Mouse (Mus musculus) embryonic fibroblast, embryonic 13.5 days (primary cell): ENCODE measurements around the gene 4933424G06Rik.

Source experiments
- CTCF ChIP-seq: IDR thresholded peaks from 2 replicates; pipeline ENCODE4 v1.5.1; 2011; ENCODE audit warnings: mild to moderate bottlenecking, control low read depth, low read length, moderate library complexity, borderline replicate concordance; ENCODE audit not compliant: insufficient read depth
- POLR2A ChIP-seq: IDR thresholded peaks from 2 replicates; pipeline ENCODE4 v1.6.1; 2011; ENCODE audit warnings: low read depth, mild to moderate bottlenecking, control low read depth, low read length, moderate library complexity

DNA sequence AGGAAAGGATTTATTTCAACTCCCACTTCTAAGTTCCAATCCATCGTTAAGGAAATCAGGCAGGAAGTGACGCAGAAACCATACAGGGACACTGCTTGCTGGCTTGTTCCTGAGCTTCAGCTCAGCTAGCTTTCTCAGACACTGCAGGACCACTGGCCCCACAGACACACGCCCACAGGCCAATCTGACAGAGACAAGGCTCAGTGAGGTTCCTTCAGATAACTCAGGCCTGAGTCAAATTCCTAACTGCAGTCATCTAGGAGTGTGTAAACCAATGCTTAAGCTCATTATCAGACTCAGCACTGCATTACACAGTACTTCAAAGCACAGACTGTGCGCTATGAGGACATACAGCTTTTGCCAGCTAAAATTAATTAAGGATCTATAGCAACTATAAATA, 39.7 kb upstream of the 4933424G06Rik start:
- no peak for TF ChIP-seq POLR2A
- TF ChIP-seq CTCF, result no peak
